Mouse (Mus musculus): ENCODE measurements around the gene Rab11fip4. TPM values are rescaled to one million over a fixed set of nuclear protein-coding genes. Genes with fewer than 3 reads are reported as not detected.

Gene Rab11fip4
- polyA plus RNA-seq, 1 experiment from 2014 or later = 1.7 TPM

GRCm38 (mm10) chr11:79703885-79704291, 112.9 kb downstream of the Rab11fip4 start:
- ATAC-seq = peak; percentile 71
- peaks cover 6% of the 10 kb centered on the region; the same call in 1 of the 2 replicates for H3K4me1 ChIP-seq (replicated peaks; ENCODE audit: control insufficient read depth, insufficient read depth, low read length)
- no peaks in the 10 kb centered on the region for H3K27me3 ChIP-seq (replicated peaks; ENCODE audit: control insufficient read depth, insufficient read depth, low read length)
- peak overlapping the region; percentile 94 for H3K9ac ChIP-seq (ENCODE audit: low read depth, low read length)
- H3K9me3 ChIP-seq (ENCODE audit: control insufficient read depth) = no peaks in the 10 kb centered on the region
- peak overlapping the region; percentile 86 for H3K4me3 ChIP-seq (ENCODE audit: low read depth, low read length)
- TF ChIP-seq CTCF (IDR thresholded peaks at IDR 0.05; ENCODE audit: low read depth) = no peak; the same call in 1 of the 2 replicates
- WGBS = under 1% methylated on average over 27 of the region's 27 CpGs
- peak overlapping the region; percentile 100 for H3K27ac ChIP-seq (ENCODE audit: low read depth, low read length)
- peak overlapping the region; percentile 77 for H3K4me2 ChIP-seq (replicated peaks; ENCODE audit: low read depth)
- H3K36me3 ChIP-seq (ENCODE audit: control insufficient read depth, insufficient read depth) = peaks cover 9% of the 10 kb centered on the region; the same call in 1 of the 2 replicates

GRCm38 (mm10) chr11:79704318-79705150, 113.5 kb downstream of the Rab11fip4 start:
- peak overlapping the region; percentile 86 for H3K4me3 ChIP-seq (ENCODE audit: low read depth, low read length)
- peaks cover 9% of the 10 kb centered on the region; the same call in 1 of the 2 replicates for H3K36me3 ChIP-seq (ENCODE audit: control insufficient read depth, insufficient read depth)
- no peaks in the 10 kb centered on the region for H3K27me3 ChIP-seq (replicated peaks; ENCODE audit: control insufficient read depth, insufficient read depth, low read length)
- TF ChIP-seq CTCF (IDR thresholded peaks at IDR 0.05; ENCODE audit: low read depth) = no peak
- no peaks in the 10 kb centered on the region for H3K9me3 ChIP-seq (ENCODE audit: control insufficient read depth)
- ATAC-seq = peak; percentile 93
- under 1% methylated on average over 61 of the region's 61 CpGs for WGBS
- peak overlapping the region; percentile 94 for H3K9ac ChIP-seq (ENCODE audit: low read depth, low read length)
- peak overlapping the region; percentile 77 for H3K4me2 ChIP-seq (replicated peaks; ENCODE audit: low read depth)
- H3K27ac ChIP-seq (ENCODE audit: low read depth, low read length) = peak overlapping the region; percentile 100
- peaks cover 6% of the 10 kb centered on the region; the same call in 1 of the 2 replicates for H3K4me1 ChIP-seq (replicated peaks; ENCODE audit: control insufficient read depth, insufficient read depth, low read length)

- no peak overlapping the region for H3K9ac ChIP-seq (ENCODE audit: low read depth, low read length)
- WGBS = 80% methylated on average over 3 of the region's 3 CpGs
Observed at GRCm38 (mm10) chr11:79707084-79707483, 116.1 kb downstream of the Rab11fip4 start.

GRCm38 (mm10) chr11:79710868-79711765, 120.1 kb downstream of the Rab11fip4 start:
- H3K27ac ChIP-seq (ENCODE audit: low read depth, low read length) = peak overlapping the region; percentile 63
- no peaks in the 10 kb centered on the region for H3K9me3 ChIP-seq (ENCODE audit: control insufficient read depth)
- peak; percentile 87 for ATAC-seq
- peak overlapping the region; percentile 57 for H3K4me3 ChIP-seq (ENCODE audit: low read depth, low read length)
- WGBS = under 1% methylated on average over 104 of the region's 106 CpGs
- H3K36me3 ChIP-seq (ENCODE audit: control insufficient read depth, insufficient read depth) = no peaks in the 10 kb centered on the region
- H3K27me3 ChIP-seq (replicated peaks; ENCODE audit: control insufficient read depth, insufficient read depth, low read length) = no peaks in the 10 kb centered on the region
- peak; percentile 92 for TF ChIP-seq CTCF (IDR thresholded peaks at IDR 0.05; ENCODE audit: low read depth)
- H3K9ac ChIP-seq (ENCODE audit: low read depth, low read length) = peak overlapping the region; percentile 79
- H3K4me2 ChIP-seq (replicated peaks; ENCODE audit: low read depth) = peak overlapping the region; percentile 98
- H3K4me1 ChIP-seq (replicated peaks; ENCODE audit: control insufficient read depth, insufficient read depth, low read length) = peaks cover 5% of the 10 kb centered on the region; the same call in 1 of the 2 replicates

More at GRCm38 (mm10) chr11:79707084-79707483, 116.1 kb downstream of the Rab11fip4 start:
- no peaks in the 10 kb centered on the region for H3K9me3 ChIP-seq (ENCODE audit: control insufficient read depth)
- no peaks in the 10 kb centered on the region for H3K27me3 ChIP-seq (replicated peaks; ENCODE audit: control insufficient read depth, insufficient read depth, low read length)
- no peak overlapping the region for H3K27ac ChIP-seq (ENCODE audit: low read depth, low read length)
- H3K4me2 ChIP-seq (replicated peaks; ENCODE audit: low read depth) = no peak overlapping the region
- no peak overlapping the region for H3K4me3 ChIP-seq (ENCODE audit: low read depth, low read length)
- no peaks in the 10 kb centered on the region for H3K36me3 ChIP-seq (ENCODE audit: control insufficient read depth, insufficient read depth)
- peak; percentile 27 for TF ChIP-seq CTCF (IDR thresholded peaks at IDR 0.05; ENCODE audit: low read depth)
- H3K4me1 ChIP-seq (replicated peaks; ENCODE audit: control insufficient read depth, insufficient read depth, low read length) = peaks cover 6% of the 10 kb centered on the region; the same call in 1 of the 2 replicates
- no peak for ATAC-seq

- H3K4me2 ChIP-seq (replicated peaks; ENCODE audit: low read depth) = peak overlapping the region; percentile 98
- peak overlapping the region; percentile 63; the same call in 1 of the 2 replicates for H3K27ac ChIP-seq (ENCODE audit: low read depth, low read length)
- H3K4me3 ChIP-seq (ENCODE audit: low read depth, low read length) = peak overlapping the region; percentile 57
- no peak for ATAC-seq
- H3K27me3 ChIP-seq (replicated peaks; ENCODE audit: control insufficient read depth, insufficient read depth, low read length) = no peaks in the 10 kb centered on the region
- H3K9me3 ChIP-seq (ENCODE audit: control insufficient read depth) = no peaks in the 10 kb centered on the region
- WGBS = 2% methylated on average over 46 of the region's 46 CpGs
- peaks cover 5% of the 10 kb centered on the region; the same call in 1 of the 2 replicates for H3K4me1 ChIP-seq (replicated peaks; ENCODE audit: control insufficient read depth, insufficient read depth, low read length)
- no peaks in the 10 kb centered on the region for H3K36me3 ChIP-seq (ENCODE audit: control insufficient read depth, insufficient read depth)
- TF ChIP-seq CTCF (IDR thresholded peaks at IDR 0.05; ENCODE audit: low read depth) = no peak
- H3K9ac ChIP-seq (ENCODE audit: low read depth, low read length) = peak overlapping the region; percentile 79
Observed at GRCm38 (mm10) chr11:79711766-79712369, 120.9 kb downstream of the Rab11fip4 start.
